Mouse (Mus musculus) limb, embryonic 12.5 days (tissue): Measurements from ENCODE around the gene Vwa3a. TPM values are rescaled to one million over a fixed set of nuclear protein-coding genes. Genes with fewer than 3 reads are reported as not detected.

Experiments
- ATAC-seq: fragments of 200-750 bp; cut with Nextera tagmentation; 2 replicates; pipeline ENCODE4 v1.8.0; 2017; ENCODE audit warnings: low read depth, moderate TSS enrichment; ENCODE audit not compliant: insufficient number of reproducible peaks, insufficient read depth, low FRiP score, low TSS enrichment
- H3K27ac ChIP-seq: fragments of 300-500 bp; sonication (generic); 2 replicates; pipeline ENCODE4 v1.5.1; 2016; ENCODE audit warnings: mild to moderate bottlenecking, moderate library complexity
- H3K27me3 ChIP-seq: fragments of 300-500 bp; sonication (generic); 2 replicates; pipeline ENCODE4 v1.6.1; 2016; ENCODE audit warnings: mild to moderate bottlenecking, moderate library complexity
- H3K36me3 ChIP-seq: fragments of 300-500 bp; sonication (generic); 2 replicates; pipeline ENCODE4 v1.6.1; 2016; ENCODE audit warnings: mild to moderate bottlenecking, moderate library complexity
- H3K4me1 ChIP-seq: fragments of 300-500 bp; sonication (generic); replicated peaks from 2 replicates; pipeline ENCODE4 v1.6.1; 2016
- H3K4me2 ChIP-seq: fragments of 300-500 bp; sonication (generic); 2 replicates; pipeline ENCODE4 v1.6.1; 2016; ENCODE audit warnings: mild to moderate bottlenecking, moderate library complexity
- H3K4me3 ChIP-seq: fragments of 300-500 bp; sonication (generic); replicated peaks from 2 replicates; pipeline ENCODE4 v1.5.1; 2016; ENCODE audit warnings: mild to moderate bottlenecking
- H3K9ac ChIP-seq: fragments of 300-500 bp; sonication (generic); replicated peaks from 2 replicates; pipeline ENCODE4 v1.6.1; 2016; ENCODE audit warnings: mild to moderate bottlenecking, moderate library complexity
- H3K9me3 ChIP-seq: fragments of 300-500 bp; sonication (generic); 2 replicates; pipeline ENCODE4 v1.6.1; 2016; ENCODE audit warnings: mild to moderate bottlenecking, moderate library complexity
- WGBS: fragments of 180-500 bp; shearing (Covaris S2); methylation state at CpG from one replicate; pipeline ENCODE4 v1.1.7; 2016; 5-methylcytosine and 5-hydroxymethylcytosine counted together
- polyA plus RNA-seq: library from polyadenylated mRNA; unstranded; fragments of >200 nt; fragmentation: Nextera tagmentation; extraction: Ambion mirVana; gene quantifications from 2 replicates; pipeline ENCODE4 v1.2.1, GENCODE M21; 2016

Vwa3a gene
- polyA plus RNA-seq, 1 experiment from 2014 or later: 0.24 TPM

DNA sequence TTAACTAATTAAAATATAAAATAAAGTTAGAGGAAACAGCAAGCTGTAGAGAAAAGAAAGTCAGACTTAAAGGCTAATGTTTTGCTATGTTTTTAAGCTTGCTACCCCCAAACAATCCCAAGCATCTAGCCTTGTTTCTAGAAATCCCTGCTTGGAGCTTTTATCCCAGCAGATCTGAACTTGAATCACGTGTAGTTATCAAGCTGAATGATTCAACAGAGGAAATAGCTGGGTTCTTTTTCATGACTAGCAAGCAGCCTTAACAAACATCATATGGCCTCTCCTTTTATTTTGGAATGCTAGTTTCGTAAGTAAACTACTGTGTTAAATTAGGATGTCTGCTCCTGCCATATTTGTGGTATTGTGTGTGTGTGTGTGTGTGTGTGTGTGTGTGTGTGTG, 21.9 kb upstream of the Vwa3a start:
- 37% methylated on average over 2 of the region's 2 CpGs for WGBS
- H3K9ac ChIP-seq: no peak overlapping the region
- H3K4me3 ChIP-seq: no peak overlapping the region
- no peak overlapping the region for H3K4me2 ChIP-seq
- ATAC-seq: no peak
- peaks cover 16% of the 10 kb centered on the region for H3K4me1 ChIP-seq
- H3K36me3 ChIP-seq: peaks cover 7% of the 10 kb centered on the region; the same call in 1 of the 2 replicates
- H3K27ac ChIP-seq: no peak overlapping the region
- H3K9me3 ChIP-seq: no peaks in the 10 kb centered on the region
- no peaks in the 10 kb centered on the region for H3K27me3 ChIP-seq

GRCm38 (mm10) chr7:120721051-120721450, 18.1 kb upstream of the Vwa3a start:
- H3K9me3 ChIP-seq: no peaks in the 10 kb centered on the region
- H3K36me3 ChIP-seq: peaks cover 5% of the 10 kb centered on the region; the same call in 1 of the 2 replicates
- no peak overlapping the region for H3K4me2 ChIP-seq
- no peak overlapping the region for H3K4me3 ChIP-seq
- WGBS: 93% methylated on average over 5 of the region's 5 CpGs
- no peak overlapping the region for H3K9ac ChIP-seq
- no peaks in the 10 kb centered on the region for H3K27me3 ChIP-seq
- ATAC-seq: no peak
- H3K27ac ChIP-seq: no peak overlapping the region
- peaks cover 22% of the 10 kb centered on the region for H3K4me1 ChIP-seq

DNA sequence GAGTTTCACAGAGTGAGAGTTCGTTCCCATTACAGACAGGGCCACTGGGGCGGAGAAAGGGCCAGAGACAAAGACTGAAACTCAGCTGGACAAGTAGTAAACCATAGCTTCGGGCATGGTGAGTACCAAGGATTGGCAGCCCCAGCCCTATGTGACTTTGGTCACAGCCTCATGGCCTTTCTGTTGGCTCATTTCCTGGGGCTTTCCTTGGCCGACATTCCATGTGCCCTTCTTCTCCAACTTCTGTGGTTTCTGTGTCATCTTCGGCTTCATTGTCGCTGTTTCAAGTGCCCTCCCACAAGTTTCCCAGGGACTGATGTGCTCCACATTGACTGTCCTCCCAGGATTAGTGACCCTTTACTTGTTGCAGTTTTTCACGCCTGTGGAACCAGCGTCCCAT, 17.7 kb upstream of the Vwa3a start:
- Histone ChIP-seq H3K27ac (no peak overlapping the region), H3K4me2 (no peak overlapping the region), H3K36me3 (peaks cover 10% of the 10 kb centered on the region; the same call in 1 of the 2 replicates), H3K4me3 (no peak overlapping the region), H3K9ac (no peak overlapping the region), H3K27me3 (no peaks in the 10 kb centered on the region), H3K4me1 (peaks cover 22% of the 10 kb centered on the region), H3K9me3 (no peaks in the 10 kb centered on the region)
- WGBS: 95% methylated on average over 8 of the region's 8 CpGs
- no peak for ATAC-seq

GRCm38 (mm10) chr7:120722063-120722462, 17.1 kb upstream of the Vwa3a start:
- Histone ChIP-seq H3K9ac (no peak overlapping the region), H3K9me3 (no peaks in the 10 kb centered on the region), H3K4me3 (no peak overlapping the region), H3K4me2 (no peak overlapping the region), H3K27ac (no peak overlapping the region), H3K36me3 (peaks cover 10% of the 10 kb centered on the region; the same call in 1 of the 2 replicates), H3K27me3 (no peaks in the 10 kb centered on the region), H3K4me1 (peaks cover 20% of the 10 kb centered on the region)
- 93% methylated on average over 4 of the region's 4 CpGs for WGBS
- no peak for ATAC-seq

GRCm38 (mm10) chr7:120722839-120723278, 16.3 kb upstream of the Vwa3a start:
- Histone ChIP-seq H3K9me3 (no peaks in the 10 kb centered on the region), H3K27ac (no peak overlapping the region), H3K4me3 (no peak overlapping the region), H3K27me3 (no peaks in the 10 kb centered on the region), H3K4me2 (no peak overlapping the region), H3K36me3 (peaks cover 10% of the 10 kb centered on the region; the same call in 1 of the 2 replicates), H3K4me1 (peaks cover 12% of the 10 kb centered on the region; the same call in 1 of the 2 replicates), H3K9ac (no peak overlapping the region)
- no peak for ATAC-seq
- 83% methylated on average over 8 of the region's 8 CpGs for whole genome bisulfite sequencing

DNA sequence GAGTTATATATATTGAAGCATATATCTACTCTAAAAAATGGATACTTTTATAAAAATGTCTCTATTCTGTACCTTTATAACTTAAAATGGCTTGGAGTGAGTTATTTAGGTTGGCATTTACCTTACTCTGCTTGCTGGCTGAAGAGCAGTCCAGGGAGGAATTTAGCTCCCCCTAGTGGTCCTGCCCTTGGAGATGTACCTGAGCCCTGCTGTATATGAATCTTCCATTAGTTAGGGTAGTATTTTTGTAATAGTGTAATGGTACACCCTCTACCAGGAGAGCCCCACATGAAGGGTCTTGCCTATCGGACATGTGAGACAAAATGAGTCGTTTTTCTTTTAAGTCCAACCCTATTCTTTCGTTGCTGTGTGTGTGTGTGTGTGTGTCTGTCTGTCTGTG, 11.5 kb upstream of the Vwa3a start:
- Histone ChIP-seq H3K4me1 (peaks cover 6% of the 10 kb centered on the region; the same call in 1 of the 2 replicates), H3K9me3 (no peaks in the 10 kb centered on the region), H3K27me3 (no peaks in the 10 kb centered on the region), H3K36me3 (peaks cover 32% of the 10 kb centered on the region), H3K4me3 (no peak overlapping the region), H3K9ac (no peak overlapping the region), H3K4me2 (no peak overlapping the region), H3K27ac (no peak overlapping the region)
- ATAC-seq: no peak; the same call in 1 of the 2 replicates
- WGBS: 94% methylated on average over 3 of the region's 3 CpGs

- Histone ChIP-seq H3K9ac (no peak overlapping the region), H3K9me3 (no peaks in the 10 kb centered on the region), H3K4me2 (no peak overlapping the region), H3K27ac (no peak overlapping the region), H3K4me1 (no peaks in the 10 kb centered on the region), H3K4me3 (no peak overlapping the region), H3K36me3 (peaks cover 36% of the 10 kb centered on the region), H3K27me3 (no peaks in the 10 kb centered on the region)
- no peak for ATAC-seq
- 85% methylated on average over 5 of the region's 5 CpGs for WGBS
These were observed 9.5 kb upstream of the Vwa3a start for GRCm38 (mm10) chr7:120729635-120730034.

- no peaks in the 10 kb centered on the region for H3K4me1 ChIP-seq
- H3K9me3 ChIP-seq: no peaks in the 10 kb centered on the region
- no peak overlapping the region for H3K4me2 ChIP-seq
- no peak overlapping the region for H3K9ac ChIP-seq
- WGBS: 83% methylated on average over 7 of the region's 7 CpGs
- H3K27me3 ChIP-seq: no peaks in the 10 kb centered on the region
- no peak for ATAC-seq
- peaks cover 35% of the 10 kb centered on the region for H3K36me3 ChIP-seq
- no peak overlapping the region for H3K27ac ChIP-seq
- H3K4me3 ChIP-seq: no peak overlapping the region
These were observed 6.2 kb upstream of the Vwa3a start for GRCm38 (mm10) chr7:120732906-120733305.

DNA sequence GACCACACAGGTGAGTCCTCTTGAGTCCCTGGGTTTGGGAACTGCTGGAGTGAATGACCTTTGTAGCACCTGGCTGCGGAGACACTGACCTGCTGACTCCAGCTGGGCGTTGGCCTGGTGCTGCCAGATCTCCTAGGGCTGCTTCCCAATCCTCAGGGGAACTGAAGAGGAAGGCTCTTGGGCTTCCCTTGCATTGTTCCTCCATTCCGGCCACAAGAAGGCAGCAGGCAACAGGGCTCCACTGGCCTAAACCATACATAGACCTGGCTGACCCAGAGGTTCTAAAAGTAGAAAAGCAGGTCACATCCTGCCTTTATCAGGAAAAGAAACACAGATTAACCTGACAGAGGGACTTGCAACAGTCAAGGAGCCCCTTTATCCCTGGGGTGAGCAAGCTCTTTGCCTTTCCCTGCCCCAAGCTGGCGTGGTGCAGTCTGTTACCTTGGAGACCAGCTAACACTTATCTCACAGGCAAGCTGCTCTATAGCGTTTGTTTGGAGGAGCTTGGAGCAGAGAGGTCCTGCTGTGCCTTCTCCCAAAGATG, 512 bp downstream of the Vwa3a start:
- ATAC-seq: 0 out of 2 replicates have a peak, but pooled peaks have one; percentile 31
- H3K9ac ChIP-seq: no peak overlapping the region
- peaks cover 6% of the 10 kb centered on the region; the same call in 1 of the 2 replicates for H3K36me3 ChIP-seq
- no peak overlapping the region for H3K27ac ChIP-seq
- no peak overlapping the region for H3K4me2 ChIP-seq
- peaks cover 3% of the 10 kb centered on the region; the same call in 1 of the 2 replicates for H3K4me1 ChIP-seq
- H3K4me3 ChIP-seq: no peak overlapping the region
- H3K9me3 ChIP-seq: no peaks in the 10 kb centered on the region
- no peaks in the 10 kb centered on the region for H3K27me3 ChIP-seq
- 16% methylated on average over 5 of the region's 5 CpGs for WGBS

DNA sequence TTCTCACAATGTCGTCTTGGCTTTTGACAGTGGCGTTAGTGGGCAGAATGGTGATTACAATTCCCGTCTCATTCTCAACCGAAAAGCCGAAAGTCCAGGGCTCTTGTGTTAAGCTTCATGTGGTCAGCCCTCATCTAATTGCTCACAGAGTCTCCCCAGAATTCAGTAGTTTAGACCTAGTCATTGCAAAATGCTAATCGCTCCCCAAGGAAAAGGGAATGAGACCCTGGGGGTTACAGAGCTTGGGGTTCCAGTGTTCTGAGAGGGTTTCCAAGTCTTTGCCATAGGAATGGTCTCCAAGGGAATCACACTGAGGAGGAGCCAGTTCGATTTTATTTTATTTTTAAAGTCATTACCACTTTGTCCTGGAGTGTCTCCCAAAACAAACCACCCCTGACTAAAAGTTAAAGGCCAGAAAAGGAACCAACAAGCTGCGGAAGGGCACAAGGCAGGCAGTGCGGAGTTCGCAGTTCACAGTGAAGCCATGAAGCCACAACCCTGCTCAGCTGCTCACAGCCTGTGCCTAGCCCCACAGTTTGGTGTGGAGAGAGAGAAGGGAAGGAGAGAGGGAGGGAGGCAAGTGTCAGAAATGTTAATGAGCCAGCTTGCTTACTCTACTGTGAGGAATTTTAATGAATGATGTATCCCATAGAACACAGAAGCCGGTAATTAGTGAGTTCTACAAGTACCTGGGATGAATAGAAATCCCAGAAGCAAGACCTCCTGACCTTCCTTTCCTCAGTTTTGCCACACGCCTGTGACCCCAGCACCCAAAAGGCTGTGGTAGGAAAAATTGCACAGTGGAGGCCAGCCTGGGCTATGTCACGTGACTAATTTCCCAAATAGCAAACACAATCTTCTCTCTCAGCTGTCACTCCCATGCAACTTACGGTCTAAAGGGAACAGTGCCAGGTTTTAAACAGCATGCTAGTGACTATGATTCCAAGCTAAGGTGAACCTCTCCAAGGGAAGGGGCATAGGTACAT, 4.5 kb downstream of the Vwa3a start:
- WGBS: 72% methylated on average over 14 of the region's 14 CpGs
- Histone ChIP-seq H3K27ac (no peak overlapping the region), H3K9me3 (no peaks in the 10 kb centered on the region), H3K9ac (no peak overlapping the region), H3K4me1 (peaks cover 3% of the 10 kb centered on the region; the same call in 1 of the 2 replicates), H3K27me3 (no peaks in the 10 kb centered on the region), H3K4me2 (no peak overlapping the region), H3K36me3 (no peaks in the 10 kb centered on the region), H3K4me3 (no peak overlapping the region)
- no peak for ATAC-seq

GRCm38 (mm10) chr7:120744606-120745005, 5.5 kb downstream of the Vwa3a start:
- H3K36me3 ChIP-seq: no peaks in the 10 kb centered on the region
- no peak overlapping the region for H3K4me2 ChIP-seq
- H3K9me3 ChIP-seq: no peaks in the 10 kb centered on the region
- no peak for ATAC-seq
- no peak overlapping the region for H3K27ac ChIP-seq
- no peak overlapping the region for H3K4me3 ChIP-seq
- no peak overlapping the region for H3K9ac ChIP-seq
- no peaks in the 10 kb centered on the region for H3K27me3 ChIP-seq
- H3K4me1 ChIP-seq: peaks cover under 1% of the 10 kb centered on the region; the same call in 1 of the 2 replicates
- 85% methylated on average over 6 of the region's 6 CpGs for WGBS
